Mouse (Mus musculus): ENCODE results near the gene Gm9903.

DNA sequence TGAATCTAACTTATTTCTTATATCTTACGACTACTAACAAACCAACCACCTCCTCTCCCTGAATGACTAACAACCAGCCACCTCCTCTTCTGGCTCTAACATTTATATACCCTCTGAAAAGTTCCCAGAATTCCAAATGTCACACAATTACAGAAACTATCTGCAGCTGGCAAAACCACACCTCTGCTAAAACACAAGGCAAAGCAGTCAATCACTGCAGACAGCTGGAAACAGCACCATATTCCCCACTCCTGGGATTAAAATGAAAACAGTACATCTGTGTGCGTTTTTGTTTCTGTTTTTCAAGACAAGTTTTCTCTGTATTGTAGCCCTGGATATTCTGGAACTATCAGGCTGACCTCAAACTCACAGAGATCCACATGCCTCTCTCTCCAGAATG lies 7.1 kb upstream of the Gm9903 start:
- TF ChIP-seq CTCF (IDR thresholded peaks at IDR 0.05; ENCODE audit: insufficient read depth, low read depth, low read length) (no peak), POLR2A (IDR thresholded peaks at IDR 0.05; ENCODE audit: insufficient read depth, low read depth, low read length) (no peak)

Data from olfactory bulb, adult 2 months (tissue).